Mouse (Mus musculus): ENCODE data around the gene Aox3. TPM values are rescaled to one million over a fixed set of nuclear protein-coding genes. Genes with fewer than 3 reads are reported as not detected.
A peak's percentile ranks its signal among the peaks of the same experiment; 100 is the strongest.

Aox3 gene
- total and polyA plus RNA-seq, 3 experiments, result 0.08 to 0.43 (median 0.14) TPM

- H3K4me1 ChIP-seq (ENCODE audit: control insufficient read depth in 1 of 2, insufficient read depth in 2 of 2), result peaks cover 9 to 27% of the 10 kb centered on the region in 2 experiments
- no peaks in the 10 kb centered on the region for H3K79me2 ChIP-seq (replicated peaks; ENCODE audit: control insufficient read depth, extremely low read depth, insufficient read depth, poor library complexity, severe bottlenecking)
- no peaks in the 10 kb centered on the region for H3K9me3 ChIP-seq (replicated peaks; ENCODE audit: low read length)
- no peak overlapping the region for H3K9ac ChIP-seq (ENCODE audit: insufficient read depth, low read depth)
- H3K27me3 ChIP-seq (replicated peaks), result no peaks in the 10 kb centered on the region
- no peaks in the 10 kb centered on the region for H3K36me3 ChIP-seq (replicated peaks in 1 of 2; ENCODE audit: control insufficient read depth in 1 of 2, insufficient read depth in 1 of 2, low read length in 1 of 2)
- no peak for DNase-seq (ENCODE audit: extremely low read depth)
- TF ChIP-seq RAD21 (IDR thresholded peaks at IDR 0.05; ENCODE audit: low read depth, low read length) (no peak), JUND (conservative IDR thresholded peaks at IDR 0.05; ENCODE audit: low read depth, low read length) (no peak), ELF1 (IDR thresholded peaks at IDR 0.05; ENCODE audit: low read depth, low read length) (no peak), MEF2A (IDR thresholded peaks at IDR 0.05; ENCODE audit: borderline replicate concordance, low read depth, low read length) (no peak), USF1 (IDR thresholded peaks at IDR 0.05; ENCODE audit: low read depth, low read length) (no peak), PAX5 (IDR thresholded peaks at IDR 0.05; ENCODE audit: low read length) (no peak), ZMIZ1 (IDR thresholded peaks at IDR 0.05; ENCODE audit: low read depth, low read length) (no peak), UBTF (IDR thresholded peaks at IDR 0.05; ENCODE audit: low read depth, low read length) (no peak), MAX (IDR thresholded peaks at IDR 0.05; ENCODE audit: low read length) (no peak), SIN3A (IDR thresholded peaks at IDR 0.05; ENCODE audit: low read length) (no peak)
- dilution Hi-C loops (cut with MboI; ENCODE audit: extremely low pct_ligation_motif_present, extremely low pct_unique_long_range_greater_than_20kb, low sequenced_read_pairs) (no loop called here), in situ Hi-C loops (cut with MboI; ENCODE audit: low pct_ligation_motif_present, low pct_unique_long_range_greater_than_20kb, low sequenced_read_pairs) (no loop called here)
- H3K4me2 ChIP-seq (ENCODE audit: insufficient read depth, low read depth, poor library complexity, severe bottlenecking), result no peak overlapping the region
- H3K27ac ChIP-seq (ENCODE audit: insufficient read depth, low read depth), result no peak overlapping the region
- H3K4me3 ChIP-seq (replicated peaks in 1 of 3; ENCODE audit: low read depth in 2 of 3, low read length in 2 of 3, poor library complexity in 1 of 3), result no peak overlapping the region
Measured at GRCm38 (mm10) chr1:58238961-58239360, 126.0 kb downstream of the Aox3 start.

- Histone ChIP-seq H3K9ac (ENCODE audit: insufficient read depth, low read depth) (no peak overlapping the region), H3K27ac (ENCODE audit: insufficient read depth, low read depth) (no peak overlapping the region), H3K27me3 (replicated peaks) (no peaks in the 10 kb centered on the region), H3K9me3 (replicated peaks; ENCODE audit: low read length) (no peaks in the 10 kb centered on the region), H3K4me2 (ENCODE audit: insufficient read depth, low read depth, poor library complexity, severe bottlenecking) (no peak overlapping the region), H3K36me3 (replicated peaks in 1 of 2; ENCODE audit: control insufficient read depth in 1 of 2, insufficient read depth in 1 of 2, low read length in 1 of 2) (no peaks in the 10 kb centered on the region), H3K4me1 (ENCODE audit: control insufficient read depth in 1 of 2, insufficient read depth in 2 of 2) (peaks cover 9 to 37% of the 10 kb centered on the region in 2 experiments), H3K4me3 (replicated peaks in 1 of 3; ENCODE audit: low read depth in 2 of 3, low read length in 2 of 3, poor library complexity in 1 of 3) (no peak overlapping the region), H3K79me2 (replicated peaks; ENCODE audit: control insufficient read depth, extremely low read depth, insufficient read depth, poor library complexity, severe bottlenecking) (no peaks in the 10 kb centered on the region)
- DNase-seq (ENCODE audit: extremely low read depth), result peak; percentile 15
- dilution Hi-C loops (cut with MboI; ENCODE audit: extremely low pct_ligation_motif_present, extremely low pct_unique_long_range_greater_than_20kb, low sequenced_read_pairs), result no loop called here
- in situ Hi-C loops (cut with MboI; ENCODE audit: low pct_ligation_motif_present, low pct_unique_long_range_greater_than_20kb, low sequenced_read_pairs), result no loop called here
- TF ChIP-seq ELF1 (IDR thresholded peaks at IDR 0.05; ENCODE audit: low read depth, low read length), result no peak
- peak in 1 of 2 experiments; percentile 52; a peak in 2 of 4 replicates for TF ChIP-seq CTCF (conservative IDR thresholded peaks at IDR 0.05 in 1 of 2, IDR thresholded peaks at IDR 0.05 in 1 of 2; ENCODE audit: low read depth in 2 of 2, low read length in 2 of 2)
- TF ChIP-seq KAT2A (IDR thresholded peaks at IDR 0.05; ENCODE audit: insufficient replicate concordance, low read length), result no peak
- peak; percentile 92 for TF ChIP-seq MEF2A (IDR thresholded peaks at IDR 0.05; ENCODE audit: borderline replicate concordance, low read depth, low read length)
- peak; percentile 19 for TF ChIP-seq RAD21 (IDR thresholded peaks at IDR 0.05; ENCODE audit: low read depth, low read length)
- TF ChIP-seq SMC3 (IDR thresholded peaks at IDR 0.05; ENCODE audit: low read depth, low read length), result peak; percentile 43
Measured at GRCm38 (mm10) chr1:58240347-58240746, 127.4 kb downstream of the Aox3 start.

- in situ Hi-C loops (cut with MboI; ENCODE audit: low pct_ligation_motif_present, low pct_unique_long_range_greater_than_20kb, low sequenced_read_pairs) (no loop called here), dilution Hi-C loops (cut with MboI; ENCODE audit: extremely low pct_ligation_motif_present, extremely low pct_unique_long_range_greater_than_20kb, low sequenced_read_pairs) (no loop called here)
- H3K27ac ChIP-seq (ENCODE audit: insufficient read depth, low read depth), result no peak overlapping the region
- H3K4me1 ChIP-seq (ENCODE audit: control insufficient read depth in 1 of 2, insufficient read depth in 2 of 2), result peaks cover 3 to 18% of the 10 kb centered on the region in 2 experiments
- H3K4me3 ChIP-seq (replicated peaks in 1 of 3; ENCODE audit: low read depth in 2 of 3, low read length in 2 of 3, poor library complexity in 1 of 3), result no peak overlapping the region
- no peak overlapping the region for H3K4me2 ChIP-seq (ENCODE audit: insufficient read depth, low read depth, poor library complexity, severe bottlenecking)
- H3K36me3 ChIP-seq (replicated peaks in 1 of 2; ENCODE audit: control insufficient read depth in 1 of 2, insufficient read depth in 1 of 2, low read length in 1 of 2), result no peaks in the 10 kb centered on the region
- H3K27me3 ChIP-seq (replicated peaks), result no peaks in the 10 kb centered on the region
- TF ChIP-seq JUND (conservative IDR thresholded peaks at IDR 0.05; ENCODE audit: low read depth, low read length) (no peak), SMC3 (IDR thresholded peaks at IDR 0.05; ENCODE audit: low read depth, low read length) (no peak), POLR2AphosphoS2 (IDR thresholded peaks at IDR 0.05; ENCODE audit: low read depth, low read length) (no peak), E2F4 (IDR thresholded peaks at IDR 0.05; ENCODE audit: insufficient replicate concordance, low read depth, low read length) (no peak), TBP (conservative IDR thresholded peaks at IDR 0.05; ENCODE audit: low read depth, low read length) (no peak), TCF12 (IDR thresholded peaks at IDR 0.05; ENCODE audit: low read depth, low read length) (no peak), KAT2A (IDR thresholded peaks at IDR 0.05; ENCODE audit: insufficient replicate concordance, low read length) (no peak), GABPA (IDR thresholded peaks at IDR 0.05; ENCODE audit: insufficient replicate concordance, low read depth, low read length) (no peak), ZMIZ1 (IDR thresholded peaks at IDR 0.05; ENCODE audit: low read depth, low read length) (no peak)
- no peak overlapping the region for H3K9ac ChIP-seq (ENCODE audit: insufficient read depth, low read depth)
- no peaks in the 10 kb centered on the region for H3K9me3 ChIP-seq (replicated peaks; ENCODE audit: low read length)
- H3K79me2 ChIP-seq (replicated peaks; ENCODE audit: control insufficient read depth, extremely low read depth, insufficient read depth, poor library complexity, severe bottlenecking), result no peaks in the 10 kb centered on the region
- DNase-seq (ENCODE audit: extremely low read depth), result peak; percentile 23
Measured at GRCm38 (mm10) chr1:58244487-58244886, 131.6 kb downstream of the Aox3 start.

Data from CH12.LX (cell line).